Mouse (Mus musculus): ENCODE measurements at regions not wholly inside any gene's neighbourhood (a gene's known extent, or its start where the extent isn't known, plus 50 kb on each side); places are given as distances from the start of the nearest gene placed in this dataset.
A peak's percentile ranks its signal among the peaks of the same experiment; 100 is the strongest.

- no peaks in the 10 kb centered on the region for H3K27me3 ChIP-seq (replicated peaks)
- no peak overlapping the region for H3K4me3 ChIP-seq (replicated peaks)
- no peak for ATAC-seq (ENCODE audit: low FRiP score)
- no peak overlapping the region for H3K4me2 ChIP-seq
- H3K9ac ChIP-seq (replicated peaks), result no peak overlapping the region
- no peaks in the 10 kb centered on the region for H3K4me1 ChIP-seq
- no peaks in the 10 kb centered on the region for H3K9me3 ChIP-seq (replicated peaks)
- WGBS, result 64% methylated on average over 9 of the region's 9 CpGs
- no peak overlapping the region for H3K27ac ChIP-seq (replicated peaks)
- H3K36me3 ChIP-seq, result no peaks in the 10 kb centered on the region
Measured at GRCm38 (mm10) chr6:17198876-17199275, 82.1 kb upstream of the Cav2 start.

GRCm38 (mm10) chr6:17201916-17202636 lies 78.9 kb upstream of the Cav2 start:
- Histone ChIP-seq H3K36me3 (no peaks in the 10 kb centered on the region), H3K27me3 (replicated peaks) (no peaks in the 10 kb centered on the region), H3K4me3 (replicated peaks) (no peak overlapping the region), H3K9me3 (replicated peaks) (no peaks in the 10 kb centered on the region), H3K4me1 (peaks cover 3% of the 10 kb centered on the region; the same call in 1 of the 2 replicates), H3K9ac (replicated peaks) (no peak overlapping the region), H3K4me2 (no peak overlapping the region), H3K27ac (replicated peaks) (no peak overlapping the region)
- 86% methylated on average over 6 of the region's 6 CpGs for WGBS
- ATAC-seq (ENCODE audit: low FRiP score), result no peak

GRCm38 (mm10) chr6:17203302-17203701 lies 77.7 kb upstream of the Cav2 start:
- no peak overlapping the region for H3K4me2 ChIP-seq
- ATAC-seq (ENCODE audit: low FRiP score), result no peak
- no peaks in the 10 kb centered on the region for H3K27me3 ChIP-seq (replicated peaks)
- no peak overlapping the region for H3K27ac ChIP-seq (replicated peaks)
- no peaks in the 10 kb centered on the region for H3K36me3 ChIP-seq
- no peak overlapping the region for H3K9ac ChIP-seq (replicated peaks)
- 99% methylated on average over 5 of the region's 5 CpGs for WGBS
- no peaks in the 10 kb centered on the region for H3K9me3 ChIP-seq (replicated peaks)
- peaks cover 3% of the 10 kb centered on the region; the same call in 1 of the 2 replicates for H3K4me1 ChIP-seq
- H3K4me3 ChIP-seq (replicated peaks), result no peak overlapping the region

GRCm38 (mm10) chr6:17203900-17204686 lies 76.9 kb upstream of the Cav2 start:
- Histone ChIP-seq H3K36me3 (no peaks in the 10 kb centered on the region), H3K9ac (replicated peaks) (no peak overlapping the region), H3K27ac (replicated peaks) (no peak overlapping the region), H3K4me1 (peaks cover 3% of the 10 kb centered on the region; the same call in 1 of the 2 replicates), H3K4me3 (replicated peaks) (no peak overlapping the region), H3K9me3 (replicated peaks) (no peaks in the 10 kb centered on the region), H3K27me3 (replicated peaks) (no peaks in the 10 kb centered on the region), H3K4me2 (no peak overlapping the region)
- 0 out of 2 replicates have a peak, but pooled peaks have one; percentile 21 for ATAC-seq (ENCODE audit: low FRiP score)
- WGBS, result 57% methylated on average over 9 of the region's 9 CpGs

GRCm38 (mm10) chr6:17206932-17207331 lies 74.1 kb upstream of the Cav2 start:
- 98% methylated on average over 3 of the region's 3 CpGs for WGBS
- no peak for ATAC-seq (ENCODE audit: low FRiP score)

GRCm38 (mm10) chr6:17209792-17210191 lies 71.2 kb upstream of the Cav2 start:
- no peak for ATAC-seq (ENCODE audit: low FRiP score)

More at GRCm38 (mm10) chr6:17206932-17207331, 74.1 kb upstream of the Cav2 start:
- Histone ChIP-seq H3K9me3 (replicated peaks) (no peaks in the 10 kb centered on the region), H3K27me3 (replicated peaks) (no peaks in the 10 kb centered on the region), H3K4me1 (peaks cover 3% of the 10 kb centered on the region; the same call in 1 of the 2 replicates), H3K36me3 (no peaks in the 10 kb centered on the region), H3K9ac (replicated peaks) (no peak overlapping the region), H3K27ac (replicated peaks) (no peak overlapping the region), H3K4me2 (no peak overlapping the region), H3K4me3 (replicated peaks) (no peak overlapping the region)

GRCm38 (mm10) chr6:17211346-17211745 lies 69.6 kb upstream of the Cav2 start:
- no peak overlapping the region for H3K4me2 ChIP-seq
- no peaks in the 10 kb centered on the region for H3K36me3 ChIP-seq
- H3K9me3 ChIP-seq (replicated peaks), result no peaks in the 10 kb centered on the region
- no peak for ATAC-seq (ENCODE audit: low FRiP score)
- H3K4me1 ChIP-seq, result no peaks in the 10 kb centered on the region
- H3K4me3 ChIP-seq (replicated peaks), result no peak overlapping the region
- no peaks in the 10 kb centered on the region for H3K27me3 ChIP-seq (replicated peaks)
- H3K27ac ChIP-seq (replicated peaks), result no peak overlapping the region
- H3K9ac ChIP-seq (replicated peaks), result no peak overlapping the region
- 76% methylated on average over 5 of the region's 5 CpGs for WGBS

More at GRCm38 (mm10) chr6:17209792-17210191, 71.2 kb upstream of the Cav2 start:
- Histone ChIP-seq H3K9ac (replicated peaks) (no peak overlapping the region), H3K36me3 (no peaks in the 10 kb centered on the region), H3K4me3 (replicated peaks) (no peak overlapping the region), H3K27me3 (replicated peaks) (no peaks in the 10 kb centered on the region), H3K4me1 (no peaks in the 10 kb centered on the region), H3K4me2 (no peak overlapping the region), H3K27ac (replicated peaks) (no peak overlapping the region), H3K9me3 (replicated peaks) (no peaks in the 10 kb centered on the region)
- 72% methylated on average over 4 of the region's 4 CpGs for WGBS

- 12% methylated on average over 9 of the region's 9 CpGs for WGBS
- Histone ChIP-seq H3K4me1 (no peaks in the 10 kb centered on the region), H3K9ac (replicated peaks) (no peak overlapping the region), H3K4me2 (no peak overlapping the region), H3K9me3 (replicated peaks) (no peaks in the 10 kb centered on the region), H3K27ac (replicated peaks) (no peak overlapping the region), H3K36me3 (no peaks in the 10 kb centered on the region), H3K27me3 (replicated peaks) (no peaks in the 10 kb centered on the region), H3K4me3 (replicated peaks) (no peak overlapping the region)
- ATAC-seq (ENCODE audit: low FRiP score), result no peak
Measured at GRCm38 (mm10) chr6:17214774-17215173, 66.2 kb upstream of the Cav2 start.

- Histone ChIP-seq H3K4me1 (no peaks in the 10 kb centered on the region), H3K9me3 (replicated peaks) (no peaks in the 10 kb centered on the region), H3K4me3 (replicated peaks) (no peak overlapping the region), H3K36me3 (no peaks in the 10 kb centered on the region), H3K27me3 (replicated peaks) (no peaks in the 10 kb centered on the region), H3K4me2 (no peak overlapping the region), H3K27ac (replicated peaks) (no peak overlapping the region), H3K9ac (replicated peaks) (no peak overlapping the region)
- ATAC-seq (ENCODE audit: low FRiP score), result no peak
- 53% methylated on average over 1 of the region's 1 CpGs for WGBS
Measured at GRCm38 (mm10) chr6:17216442-17216841, 64.5 kb upstream of the Cav2 start.

- WGBS, result 88% methylated on average over 2 of the region's 2 CpGs
- ATAC-seq (ENCODE audit: low FRiP score), result no peak
- H3K4me3 ChIP-seq (replicated peaks), result no peak overlapping the region
- no peaks in the 10 kb centered on the region for H3K27me3 ChIP-seq (replicated peaks)
- H3K9ac ChIP-seq (replicated peaks), result no peak overlapping the region
- no peak overlapping the region for H3K27ac ChIP-seq (replicated peaks)
- no peaks in the 10 kb centered on the region for H3K4me1 ChIP-seq
- no peak overlapping the region for H3K4me2 ChIP-seq
- H3K9me3 ChIP-seq (replicated peaks), result no peaks in the 10 kb centered on the region
- no peaks in the 10 kb centered on the region for H3K36me3 ChIP-seq
Measured at GRCm38 (mm10) chr6:17223744-17224143, 57.2 kb upstream of the Cav2 start.

GRCm38 (mm10) chr6:17224852-17225251 lies 56.1 kb upstream of the Cav2 start:
- H3K9ac ChIP-seq (replicated peaks), result no peak overlapping the region
- no peak overlapping the region for H3K4me2 ChIP-seq
- H3K4me3 ChIP-seq (replicated peaks), result no peak overlapping the region
- H3K27ac ChIP-seq (replicated peaks), result no peak overlapping the region
- no peaks in the 10 kb centered on the region for H3K4me1 ChIP-seq
- no peaks in the 10 kb centered on the region for H3K36me3 ChIP-seq
- no peak for ATAC-seq (ENCODE audit: low FRiP score)
- H3K9me3 ChIP-seq (replicated peaks), result no peaks in the 10 kb centered on the region
- WGBS, result 87% methylated on average over 5 of the region's 5 CpGs
- H3K27me3 ChIP-seq (replicated peaks), result no peaks in the 10 kb centered on the region

GRCm38 (mm10) chr6:17226483-17226882 lies 54.5 kb upstream of the Cav2 start:
- WGBS, result 91% methylated on average over 6 of the region's 6 CpGs
- Histone ChIP-seq H3K27me3 (replicated peaks) (no peaks in the 10 kb centered on the region), H3K4me2 (no peak overlapping the region), H3K9ac (replicated peaks) (no peak overlapping the region), H3K36me3 (no peaks in the 10 kb centered on the region), H3K4me1 (no peaks in the 10 kb centered on the region), H3K27ac (replicated peaks) (no peak overlapping the region), H3K9me3 (replicated peaks) (no peaks in the 10 kb centered on the region), H3K4me3 (replicated peaks) (no peak overlapping the region)
- ATAC-seq (ENCODE audit: low FRiP score), result no peak

Measured in neural tube, embryonic 15.5 days (tissue).